Mouse (Mus musculus): ENCODE data around the gene Smim6. TPM values are rescaled to one million over a fixed set of nuclear protein-coding genes. Genes with fewer than 3 reads are reported as not detected.

The Smim6 gene
- polyA plus RNA-seq, 1 experiment from 2014 or later = 1.1 TPM

DNA sequence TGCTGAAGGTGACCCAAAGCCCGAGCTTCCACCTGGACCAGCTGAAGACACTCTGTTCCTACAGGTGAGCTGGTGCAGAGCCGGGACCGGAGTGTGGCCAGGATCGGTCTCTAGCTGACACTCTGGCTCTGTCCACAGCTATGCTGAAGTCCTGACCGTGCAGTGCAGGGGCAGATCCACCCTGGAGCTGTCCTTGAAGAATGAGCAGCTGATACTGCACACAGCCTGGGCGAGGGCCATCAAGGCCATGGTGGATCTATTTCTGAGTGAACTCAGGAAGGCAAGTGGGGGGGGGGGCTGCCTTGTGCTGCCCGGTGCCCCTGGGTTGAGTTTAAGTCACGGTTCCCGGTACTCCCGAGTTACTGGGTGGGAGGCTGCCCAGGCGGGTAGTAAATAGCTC lies 25.4 kb upstream of the Smim6 start:
- H3K27ac ChIP-seq (replicated peaks) = no peak overlapping the region
- ATAC-seq (ENCODE audit: low FRiP score, low read depth) = no peak
- no peak overlapping the region for H3K4me3 ChIP-seq
- no peak overlapping the region for H3K9ac ChIP-seq
- H3K36me3 ChIP-seq = no peaks in the 10 kb centered on the region
- H3K27me3 ChIP-seq = 0 out of 2 replicates have a peak, but pooled peaks cover 2% of the 10 kb centered on the region
- no peaks in the 10 kb centered on the region for H3K4me1 ChIP-seq (replicated peaks)
- H3K9me3 ChIP-seq = no peaks in the 10 kb centered on the region
- WGBS = 93% methylated on average over 11 of the region's 11 CpGs
- no peak overlapping the region for H3K4me2 ChIP-seq

DNA sequence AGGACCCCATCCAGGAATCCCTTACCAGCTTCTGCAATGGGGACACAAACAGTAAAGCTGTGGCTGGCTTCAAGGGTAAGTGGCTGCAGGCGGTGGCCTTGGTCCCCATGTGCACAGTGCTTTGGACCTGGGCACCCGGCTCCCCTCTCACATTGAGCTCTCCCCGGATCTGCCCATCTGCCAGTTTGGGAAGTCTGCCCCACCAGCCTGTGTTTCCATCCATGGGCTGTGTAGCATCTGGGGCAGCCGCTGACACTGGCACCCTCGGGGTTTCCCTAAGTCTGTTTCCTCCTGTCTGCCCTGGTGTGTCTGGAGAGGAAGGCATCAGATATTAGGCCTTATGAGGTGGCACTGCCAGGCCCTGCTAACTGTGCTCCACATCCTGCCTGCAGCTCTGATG lies 23.8 kb upstream of the Smim6 start:
- 73% methylated on average over 5 of the region's 5 CpGs for WGBS
- Histone ChIP-seq H3K27me3 (0 out of 2 replicates have a peak, but pooled peaks cover 2% of the 10 kb centered on the region), H3K4me3 (no peak overlapping the region), H3K9ac (no peak overlapping the region), H3K4me2 (no peak overlapping the region), H3K36me3 (no peaks in the 10 kb centered on the region), H3K9me3 (no peaks in the 10 kb centered on the region), H3K27ac (replicated peaks) (no peak overlapping the region), H3K4me1 (replicated peaks) (no peaks in the 10 kb centered on the region)
- no peak for ATAC-seq (ENCODE audit: low FRiP score, low read depth)

DNA sequence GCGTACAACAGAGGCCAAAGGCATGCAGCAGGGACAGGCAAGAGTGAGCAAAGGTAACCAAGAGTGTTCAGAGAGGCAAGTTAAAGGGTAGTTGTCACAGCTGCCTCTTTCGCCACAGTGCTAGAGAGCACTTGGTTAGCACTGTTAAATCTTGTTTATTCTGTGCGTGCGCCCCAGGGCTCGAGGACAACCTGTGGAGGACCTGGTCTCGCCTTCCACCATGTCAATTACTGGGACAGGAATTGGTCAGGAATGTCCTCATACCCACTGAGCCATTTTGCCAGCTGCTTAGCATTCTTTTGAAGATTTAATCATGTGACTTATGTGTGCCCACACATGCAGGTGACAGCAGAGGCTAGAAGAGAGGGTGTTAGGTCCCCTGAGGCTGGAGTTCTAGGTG lies 22.7 kb upstream of the Smim6 start:
- 88% methylated on average over 6 of the region's 6 CpGs for WGBS
- Histone ChIP-seq H3K9ac (no peak overlapping the region), H3K4me1 (replicated peaks) (no peaks in the 10 kb centered on the region), H3K9me3 (no peaks in the 10 kb centered on the region), H3K4me3 (no peak overlapping the region), H3K36me3 (no peaks in the 10 kb centered on the region), H3K27ac (replicated peaks) (no peak overlapping the region), H3K4me2 (no peak overlapping the region), H3K27me3 (no peaks in the 10 kb centered on the region)
- ATAC-seq (ENCODE audit: low FRiP score, low read depth) = no peak

DNA sequence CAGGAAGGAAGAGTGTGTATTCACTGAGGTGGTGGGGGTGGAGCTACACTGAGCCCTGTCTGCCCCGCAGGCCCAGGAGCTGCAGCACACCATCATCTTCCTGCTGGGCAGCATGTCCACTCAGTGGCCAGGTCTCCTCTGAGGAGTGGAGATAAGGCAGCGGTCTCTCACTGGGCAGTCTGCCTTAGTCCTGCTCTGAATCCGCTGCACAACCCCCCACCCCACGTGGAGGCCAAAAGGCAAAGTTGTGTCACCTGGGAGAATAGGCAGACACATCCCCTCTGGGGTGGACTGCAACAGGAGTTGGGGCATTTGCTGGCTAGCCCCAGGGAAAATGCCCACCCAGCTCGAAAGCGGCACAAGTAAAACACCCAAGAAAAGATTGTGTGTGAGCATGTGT lies 19.6 kb upstream of the Smim6 start:
- H3K4me2 ChIP-seq = no peak overlapping the region
- H3K27ac ChIP-seq (replicated peaks) = no peak overlapping the region
- 67% methylated on average over 6 of the region's 6 CpGs for WGBS
- H3K9ac ChIP-seq = no peak overlapping the region
- no peaks in the 10 kb centered on the region for H3K4me1 ChIP-seq (replicated peaks)
- 0 out of 2 replicates have a peak, but pooled peaks cover 5% of the 10 kb centered on the region for H3K36me3 ChIP-seq
- no peak overlapping the region for H3K4me3 ChIP-seq
- no peaks in the 10 kb centered on the region for H3K27me3 ChIP-seq
- no peak for ATAC-seq (ENCODE audit: low FRiP score, low read depth)
- no peaks in the 10 kb centered on the region for H3K9me3 ChIP-seq

DNA sequence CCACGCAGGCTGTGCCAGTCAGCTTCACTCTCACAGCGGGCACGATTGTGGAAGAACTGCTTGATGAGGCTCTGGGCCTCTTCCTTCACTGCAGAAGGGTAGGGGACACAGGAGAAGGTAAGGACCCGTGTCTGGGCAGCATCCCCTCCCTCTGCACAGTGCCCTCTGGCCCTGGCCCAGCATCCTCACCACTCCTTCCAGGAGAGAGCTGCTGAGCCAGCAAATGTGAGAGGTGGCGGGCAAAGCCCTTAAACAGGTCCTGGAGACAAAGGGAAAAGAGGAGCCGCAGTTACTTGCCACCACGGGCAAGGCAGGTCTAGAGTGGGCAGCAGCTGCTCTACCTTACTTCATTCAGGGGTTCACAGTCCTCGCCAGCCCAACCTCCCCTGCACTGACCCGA lies 18.7 kb upstream of the Smim6 start:
- Histone ChIP-seq H3K9me3 (no peaks in the 10 kb centered on the region), H3K27me3 (no peaks in the 10 kb centered on the region), H3K27ac (replicated peaks) (no peak overlapping the region), H3K9ac (no peak overlapping the region), H3K4me3 (no peak overlapping the region), H3K36me3 (0 out of 2 replicates have a peak, but pooled peaks cover 5% of the 10 kb centered on the region), H3K4me2 (no peak overlapping the region), H3K4me1 (replicated peaks) (no peaks in the 10 kb centered on the region)
- 83% methylated on average over 9 of the region's 9 CpGs for WGBS
- ATAC-seq (ENCODE audit: low FRiP score, low read depth) = no peak

DNA sequence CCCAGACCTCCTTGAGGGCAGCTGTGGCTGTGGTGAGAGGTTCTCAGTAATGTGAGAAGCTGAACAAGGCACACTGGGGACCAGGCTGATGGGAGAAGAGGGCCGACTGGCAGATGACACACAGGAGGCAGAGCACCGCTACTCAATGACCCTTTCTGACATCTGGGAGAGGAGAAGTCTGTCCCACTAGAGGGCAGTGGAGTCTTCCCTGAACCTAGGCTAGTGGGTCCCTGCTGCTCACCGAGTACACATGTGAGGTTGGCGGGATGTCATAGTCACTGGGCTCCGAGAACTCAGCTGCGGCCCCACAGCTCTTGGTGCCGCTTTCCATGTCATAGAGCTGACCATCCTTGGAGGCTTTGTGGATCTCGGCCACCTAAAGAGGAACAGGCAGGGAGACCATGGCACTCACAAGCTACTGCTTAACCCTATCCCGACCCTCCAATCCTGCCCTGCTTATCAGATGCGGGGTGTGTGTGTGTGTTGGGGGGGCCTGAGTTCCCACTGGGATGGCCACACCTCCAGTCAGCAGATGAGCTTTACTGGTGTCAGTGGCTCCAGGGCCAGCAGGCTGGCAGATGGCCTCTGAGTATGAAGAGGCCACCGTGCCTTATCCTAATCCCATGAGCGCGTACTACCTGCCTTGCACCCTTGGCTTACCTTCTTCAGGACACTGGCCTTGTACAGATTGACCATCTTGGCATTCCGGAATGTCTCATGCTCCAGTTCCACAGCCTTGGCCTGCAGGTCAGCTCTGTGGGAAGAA lies 16.9 kb upstream of the Smim6 start:
- Histone ChIP-seq H3K4me2 (no peak overlapping the region), H3K9me3 (no peaks in the 10 kb centered on the region), H3K27ac (replicated peaks) (no peak overlapping the region), H3K4me3 (no peak overlapping the region), H3K9ac (no peak overlapping the region), H3K4me1 (replicated peaks) (no peaks in the 10 kb centered on the region), H3K36me3 (0 out of 2 replicates have a peak, but pooled peaks cover 5% of the 10 kb centered on the region), H3K27me3 (no peaks in the 10 kb centered on the region)
- no peak for ATAC-seq (ENCODE audit: low FRiP score, low read depth)
- WGBS = 76% methylated on average over 14 of the region's 14 CpGs

DNA sequence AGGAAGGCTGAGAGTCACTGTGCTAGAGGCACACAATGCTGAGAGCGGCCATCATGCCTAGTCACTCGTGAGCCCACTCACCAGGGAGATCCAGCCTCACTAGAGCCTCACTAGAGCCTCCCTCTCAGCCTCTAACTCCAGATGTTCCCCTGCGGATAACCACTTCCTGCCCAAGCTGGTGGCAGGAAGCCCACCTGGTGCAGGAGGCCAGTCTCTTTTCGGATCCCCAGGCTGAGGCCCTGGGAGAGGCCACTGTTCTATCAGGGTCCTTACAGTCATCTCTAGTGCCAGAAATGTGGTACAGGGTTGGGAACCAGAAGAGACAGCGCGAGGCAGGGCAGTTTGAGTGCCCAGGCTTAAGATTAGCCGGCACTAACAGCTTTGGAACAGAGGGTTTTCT lies 13.4 kb upstream of the Smim6 start:
- Histone ChIP-seq H3K4me1 (replicated peaks) (no peaks in the 10 kb centered on the region; the same call in 1 of the 2 replicates), H3K4me2 (no peak overlapping the region), H3K9me3 (no peaks in the 10 kb centered on the region), H3K27ac (replicated peaks) (no peak overlapping the region), H3K9ac (no peak overlapping the region), H3K27me3 (no peaks in the 10 kb centered on the region), H3K36me3 (0 out of 2 replicates have a peak, but pooled peaks cover 5% of the 10 kb centered on the region), H3K4me3 (no peak overlapping the region)
- 89% methylated on average over 7 of the region's 7 CpGs for WGBS
- ATAC-seq (ENCODE audit: low FRiP score, low read depth) = no peak

DNA sequence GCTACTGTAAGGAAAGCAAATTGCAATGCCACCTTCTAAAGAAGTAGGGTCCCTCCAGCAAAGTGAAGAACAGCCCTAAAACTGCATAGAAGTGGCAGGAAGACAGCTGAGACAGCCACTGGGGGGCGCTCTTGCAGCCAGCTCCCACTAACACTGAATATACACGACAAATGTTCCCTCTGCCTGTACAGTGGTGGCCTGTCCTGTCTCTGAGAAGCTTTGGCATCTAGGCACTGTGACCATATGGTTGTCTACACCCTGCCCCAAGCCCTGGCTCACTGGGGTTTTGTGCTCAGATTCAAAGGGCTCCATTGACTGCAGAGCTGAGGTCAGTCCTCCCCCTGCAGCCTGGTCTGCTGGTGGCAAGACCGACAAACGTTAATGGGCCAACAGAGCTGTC lies 12.9 kb upstream of the Smim6 start:
- H3K9ac ChIP-seq = no peak overlapping the region
- H3K27me3 ChIP-seq = no peaks in the 10 kb centered on the region
- no peak overlapping the region for H3K4me3 ChIP-seq
- H3K36me3 ChIP-seq = 0 out of 2 replicates have a peak, but pooled peaks cover 5% of the 10 kb centered on the region
- 9% methylated on average over 4 of the region's 4 CpGs for WGBS
- no peak overlapping the region for H3K4me2 ChIP-seq
- H3K4me1 ChIP-seq (replicated peaks) = no peaks in the 10 kb centered on the region; the same call in 1 of the 2 replicates
- no peak overlapping the region for H3K27ac ChIP-seq (replicated peaks)
- no peaks in the 10 kb centered on the region for H3K9me3 ChIP-seq
- ATAC-seq (ENCODE audit: low FRiP score, low read depth) = no peak

DNA sequence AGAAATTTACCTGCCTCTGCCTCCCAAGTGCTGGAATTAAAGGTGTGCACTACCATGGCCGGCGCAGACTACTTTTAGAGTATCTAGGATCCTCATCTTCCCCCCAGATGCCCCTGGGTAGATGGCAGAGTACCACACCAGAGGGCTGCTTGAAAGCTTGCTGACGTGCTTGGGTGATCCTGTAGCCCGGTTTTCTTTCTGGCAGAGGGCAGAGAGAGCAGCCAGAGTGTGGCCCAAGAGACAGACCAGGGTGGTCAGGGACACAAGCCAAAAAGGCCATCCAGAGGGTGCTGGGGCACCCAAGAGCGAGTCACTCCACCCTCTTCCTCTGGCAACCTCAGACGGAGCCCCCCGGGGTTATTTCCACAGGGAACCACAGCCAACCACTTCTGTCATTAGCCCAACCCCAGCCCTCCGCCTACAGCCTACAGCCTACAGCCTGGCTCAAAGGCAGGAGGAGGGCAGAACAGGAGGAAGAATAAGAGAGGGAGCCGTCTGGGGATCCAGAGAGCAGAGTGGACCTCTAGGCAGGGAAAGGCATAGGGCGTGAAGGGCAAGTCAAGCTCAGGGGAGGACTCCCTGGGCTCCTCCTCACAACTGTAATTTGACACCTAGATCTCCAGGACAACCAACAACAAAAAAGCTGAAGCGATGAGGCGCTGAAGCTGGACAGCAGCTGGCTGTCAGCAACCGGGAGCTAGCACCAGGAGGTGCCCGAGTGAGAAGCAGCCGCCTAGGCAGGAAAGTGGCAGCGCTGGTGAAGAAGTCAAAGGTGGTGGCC lies 12.1 kb upstream of the Smim6 start, which contains the start of gene Smim5:
Gene Smim5 (plus strand): TSS at position 481 of the 781 bp plus-strand sequence.
- ATAC-seq (ENCODE audit: low FRiP score, low read depth) = no peak
- WGBS = 30% methylated on average over 16 of the region's 16 CpGs
- Histone ChIP-seq H3K4me3 (no peak within 1 kb of the TSS), H3K36me3 (0 out of 2 replicates have a peak, but pooled peaks cover 5% of the 10 kb centered on the region), H3K27ac (replicated peaks) (no peak within 1 kb of the TSS), H3K27me3 (no peaks in the 10 kb centered on the region), H3K9me3 (no peaks in the 10 kb centered on the region), H3K4me2 (no peak within 1 kb of the TSS), H3K4me1 (replicated peaks) (no peaks in the 10 kb centered on the region; the same call in 1 of the 2 replicates), H3K9ac (no peak within 1 kb of the TSS)

DNA sequence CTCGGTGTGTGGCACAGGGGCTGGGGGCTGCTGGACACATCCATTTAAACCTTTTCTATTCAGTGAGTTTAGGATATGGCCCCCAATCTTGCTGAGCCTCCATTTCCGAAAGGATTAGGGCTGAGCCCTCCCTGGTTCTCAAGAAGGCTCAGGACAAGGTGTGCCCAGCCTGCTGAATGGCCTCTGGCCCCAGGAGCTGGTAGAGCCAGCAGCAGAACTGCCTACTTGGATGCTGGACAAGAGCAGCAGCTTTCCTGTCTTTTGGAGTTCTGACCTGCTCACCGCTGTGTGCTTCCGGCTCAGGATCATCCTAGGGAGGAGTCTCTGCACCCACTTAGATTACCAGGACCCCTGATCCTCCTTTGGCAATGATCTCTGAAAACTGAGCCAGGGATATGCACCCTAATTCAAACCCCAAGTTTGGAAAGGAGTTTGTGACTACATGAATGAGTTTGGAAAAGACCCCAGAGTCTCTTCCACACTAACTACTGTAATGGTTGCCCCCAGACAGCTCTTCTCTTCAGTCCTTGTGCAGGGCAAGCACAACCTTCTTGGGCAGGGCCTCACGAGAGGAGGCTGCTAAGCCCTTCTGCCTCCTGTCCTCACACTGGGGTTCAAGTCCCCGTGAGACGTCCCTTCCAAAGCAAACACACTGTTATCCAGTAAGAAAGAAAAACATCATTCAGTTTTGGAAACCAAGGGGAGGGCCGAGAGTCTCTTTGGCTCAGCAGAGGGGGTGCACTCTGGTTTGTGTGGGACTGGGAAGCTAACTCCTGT lies 11.1 kb upstream of the Smim6 start:
- Histone ChIP-seq H3K4me1 (replicated peaks) (peaks cover 3% of the 10 kb centered on the region; the same call in 1 of the 2 replicates), H3K9ac (no peak overlapping the region), H3K36me3 (0 out of 2 replicates have a peak, but pooled peaks cover 1% of the 10 kb centered on the region), H3K4me3 (no peak overlapping the region), H3K4me2 (no peak overlapping the region), H3K9me3 (no peaks in the 10 kb centered on the region), H3K27ac (replicated peaks) (no peak overlapping the region), H3K27me3 (no peaks in the 10 kb centered on the region)
- no peak for ATAC-seq (ENCODE audit: low FRiP score, low read depth)
- WGBS = 85% methylated on average over 8 of the region's 8 CpGs

DNA sequence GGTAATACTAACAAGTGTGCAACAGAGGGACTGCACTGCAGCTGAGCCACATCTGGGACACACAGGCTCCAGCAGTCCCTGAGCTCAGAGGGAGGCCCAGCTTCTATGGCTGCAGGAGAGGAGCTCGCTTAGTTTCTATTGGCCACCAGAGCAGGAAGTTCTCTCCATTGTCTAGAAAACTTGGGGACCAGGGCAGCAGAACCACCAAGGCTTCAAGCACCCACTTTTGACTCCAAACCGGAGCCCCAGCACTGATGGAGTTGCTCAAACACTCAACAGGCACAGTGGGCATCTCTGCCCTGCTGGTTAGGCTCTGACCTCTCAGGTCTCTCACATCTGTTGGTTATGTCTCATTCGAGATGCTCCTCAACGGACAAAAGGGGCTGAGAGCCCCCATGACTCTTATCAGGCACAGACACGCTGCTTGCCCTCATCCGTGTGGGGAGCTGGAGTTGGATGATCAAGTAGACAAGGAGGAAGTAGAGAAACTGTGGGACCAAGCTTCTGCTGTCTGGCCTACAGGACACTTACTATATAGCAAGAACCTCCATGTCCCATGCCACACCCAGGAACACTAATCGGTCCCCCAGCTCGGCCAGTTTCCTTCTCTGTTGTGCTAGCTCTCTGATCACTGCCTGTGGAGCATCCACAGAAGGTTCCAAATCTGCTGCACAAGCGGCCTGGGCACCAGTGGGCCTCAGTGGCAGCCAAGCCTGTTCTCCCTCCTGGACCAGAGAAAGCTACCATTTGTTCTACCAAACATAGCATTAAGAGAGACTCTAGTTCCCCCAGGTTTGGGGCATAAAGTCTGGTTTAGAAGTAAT lies 10.3 kb upstream of the Smim6 start:
- Histone ChIP-seq H3K36me3 (no peaks in the 10 kb centered on the region), H3K4me1 (replicated peaks) (peaks cover 3% of the 10 kb centered on the region; the same call in 1 of the 2 replicates), H3K27me3 (no peaks in the 10 kb centered on the region), H3K4me3 (no peak overlapping the region), H3K4me2 (no peak overlapping the region), H3K9me3 (no peaks in the 10 kb centered on the region), H3K27ac (replicated peaks) (no peak overlapping the region), H3K9ac (no peak overlapping the region)
- ATAC-seq (ENCODE audit: low FRiP score, low read depth) = no peak
- 85% methylated on average over 9 of the region's 9 CpGs for WGBS
